Mouse (Mus musculus) intestine, embryonic 14.5 days (tissue): ENCODE measurements at regions not wholly inside any gene's neighbourhood (a gene's known extent, or its start where the extent isn't known, plus 50 kb on each side); places are given as distances from the start of the nearest gene placed in this dataset.

Source experiments
- ATAC-seq: fragments of 200-750 bp; cut with Nextera tagmentation; replicated peaks from 2 replicates; pipeline ENCODE4 v1.8.0; 2017; ENCODE audit warnings: low read depth, moderate number of reproducible peaks, moderate TSS enrichment, moderate library complexity; ENCODE audit not compliant: low FRiP score, low TSS enrichment
- DNase-seq: peaks from one replicate; pipeline ENCODE4 v3.0.0-alpha.2; 2018; ENCODE audit warnings: low spot score
- H3K27ac ChIP-seq: fragments of 300-500 bp; sonication (generic); 2 replicates; pipeline ENCODE4 v1.5.1; 2014; ENCODE audit warnings: low read depth, mild to moderate bottlenecking, control low read depth
- H3K27me3 ChIP-seq: fragments of 300-500 bp; sonication (generic); replicated peaks from 2 replicates; pipeline ENCODE4 v1.6.1; 2014; ENCODE audit warnings: low read length, control low read depth; ENCODE audit not compliant: control insufficient read depth, insufficient read depth
- H3K36me3 ChIP-seq: fragments of 300-500 bp; sonication (generic); 2 replicates; pipeline ENCODE4 v1.6.1; 2014; ENCODE audit warnings: low read length, control low read depth; ENCODE audit not compliant: control insufficient read depth, insufficient read depth
- H3K4me1 ChIP-seq: fragments of 300-500 bp; sonication (generic); replicated peaks from 2 replicates; pipeline ENCODE4 v1.6.1; 2014; ENCODE audit warnings: low read length, control low read depth, mixed read lengths; ENCODE audit not compliant: control insufficient read depth, insufficient read depth
- H3K4me2 ChIP-seq: fragments of 300-500 bp; sonication (generic); 2 replicates; pipeline ENCODE4 v1.6.1; 2014; ENCODE audit warnings: low read length
- H3K4me3 ChIP-seq: fragments of 300-500 bp; sonication (generic); 2 replicates; pipeline ENCODE4 v1.5.1; 2014; ENCODE audit warnings: low read depth, low read length, control low read depth, mixed read lengths
- H3K9ac ChIP-seq: fragments of 300-500 bp; sonication (generic); 2 replicates; pipeline ENCODE4 v1.6.1; 2014; ENCODE audit warnings: mild to moderate bottlenecking, low read length
- H3K9me3 ChIP-seq: fragments of 300-500 bp; sonication (generic); 2 replicates; pipeline ENCODE4 v1.6.1; 2016; ENCODE audit warnings: low read length, control low read depth; ENCODE audit not compliant: control insufficient read depth
- WGBS: fragments of 180-500 bp; shearing (Covaris S2); extraction: QIAGEN DNeasy Blood & Tissue Kit; methylation state at CpG from one replicate; pipeline ENCODE4 v1.1.7; 2014; 5-methylcytosine and 5-hydroxymethylcytosine counted together

- Histone ChIP-seq H3K36me3 (no peaks in the 10 kb centered on the region), H3K27me3 (no peaks in the 10 kb centered on the region), H3K9ac (no peak overlapping the region), H3K4me2 (no peak overlapping the region), H3K9me3 (no peaks in the 10 kb centered on the region), H3K4me3 (no peak overlapping the region), H3K27ac (no peak overlapping the region), H3K4me1 (no peaks in the 10 kb centered on the region)
- DNase-seq (no peak), ATAC-seq (no peak)
- WGBS = 81% methylated on average over 2 of the region's 2 CpGs
These were observed 571.3 kb upstream of the Pdzrn3 start for GRCm38 (mm10) chr6:101948950-101949349.

GRCm38 (mm10) chr6:101940266-101940866 is 562.7 kb upstream of the Pdzrn3 start:
- Histone ChIP-seq H3K9me3 (no peaks in the 10 kb centered on the region), H3K4me2 (no peak overlapping the region), H3K4me1 (no peaks in the 10 kb centered on the region), H3K36me3 (no peaks in the 10 kb centered on the region), H3K4me3 (no peak overlapping the region), H3K27ac (no peak overlapping the region), H3K27me3 (no peaks in the 10 kb centered on the region), H3K9ac (no peak overlapping the region)
- no peak for DNase-seq
- ATAC-seq = no peak
- 57% methylated on average over 3 of the region's 3 CpGs for WGBS

- Histone ChIP-seq H3K9ac (no peak overlapping the region), H3K4me1 (no peaks in the 10 kb centered on the region), H3K27ac (no peak overlapping the region), H3K36me3 (no peaks in the 10 kb centered on the region), H3K4me2 (no peak overlapping the region), H3K4me3 (no peak overlapping the region), H3K27me3 (no peaks in the 10 kb centered on the region), H3K9me3 (no peaks in the 10 kb centered on the region)
- DNase-seq = no peak
- WGBS = 82% methylated on average over 4 of the region's 4 CpGs
- no peak for ATAC-seq
These were observed 560.8 kb upstream of the Pdzrn3 start for GRCm38 (mm10) chr6:101938393-101938985.

- no peaks in the 10 kb centered on the region for H3K4me1 ChIP-seq
- no peak overlapping the region for H3K4me2 ChIP-seq
- no peak overlapping the region for H3K9ac ChIP-seq
- no peak overlapping the region for H3K4me3 ChIP-seq
- H3K36me3 ChIP-seq = no peaks in the 10 kb centered on the region
- no peaks in the 10 kb centered on the region for H3K9me3 ChIP-seq
- ATAC-seq = no peak
- 82% methylated on average over 12 of the region's 12 CpGs for WGBS
- H3K27ac ChIP-seq = no peak overlapping the region
- no peak for DNase-seq
- no peaks in the 10 kb centered on the region for H3K27me3 ChIP-seq
These were observed 560.0 kb upstream of the Pdzrn3 start for GRCm38 (mm10) chr6:101937467-101938392.

GRCm38 (mm10) chr6:101931768-101932167 is 554.1 kb upstream of the Pdzrn3 start:
- no peaks in the 10 kb centered on the region for H3K4me1 ChIP-seq
- 92% methylated on average over 5 of the region's 5 CpGs for WGBS
- H3K4me2 ChIP-seq = no peak overlapping the region
- H3K4me3 ChIP-seq = no peak overlapping the region
- ATAC-seq = no peak
- no peak overlapping the region for H3K27ac ChIP-seq
- no peaks in the 10 kb centered on the region for H3K36me3 ChIP-seq
- H3K9ac ChIP-seq = no peak overlapping the region
- no peak for DNase-seq
- no peaks in the 10 kb centered on the region for H3K9me3 ChIP-seq
- H3K27me3 ChIP-seq = no peaks in the 10 kb centered on the region

- Histone ChIP-seq H3K9ac (no peak overlapping the region), H3K4me2 (no peak overlapping the region), H3K4me3 (no peak overlapping the region), H3K27ac (no peak overlapping the region), H3K9me3 (no peaks in the 10 kb centered on the region), H3K4me1 (no peaks in the 10 kb centered on the region), H3K36me3 (no peaks in the 10 kb centered on the region), H3K27me3 (no peaks in the 10 kb centered on the region)
- ATAC-seq (no peak), DNase-seq (no peak)
- WGBS = 72% methylated on average over 4 of the region's 4 CpGs
These were observed 544.0 kb upstream of the Pdzrn3 start for GRCm38 (mm10) chr6:101921686-101922085.

- DNase-seq (no peak), ATAC-seq (no peak)
- H3K4me2 ChIP-seq = no peak overlapping the region
- no peak overlapping the region for H3K9ac ChIP-seq
- H3K9me3 ChIP-seq = no peaks in the 10 kb centered on the region
- no peaks in the 10 kb centered on the region for H3K27me3 ChIP-seq
- H3K36me3 ChIP-seq = no peaks in the 10 kb centered on the region
- no peak overlapping the region for H3K27ac ChIP-seq
- H3K4me1 ChIP-seq = no peaks in the 10 kb centered on the region
- no peak overlapping the region for H3K4me3 ChIP-seq
These were observed 543.5 kb upstream of the Pdzrn3 start for GRCm38 (mm10) chr6:101921186-101921585.

- H3K27me3 ChIP-seq = no peaks in the 10 kb centered on the region
- no peak for ATAC-seq
- H3K4me2 ChIP-seq = no peak overlapping the region
- H3K36me3 ChIP-seq = no peaks in the 10 kb centered on the region
- H3K9ac ChIP-seq = no peak overlapping the region
- DNase-seq = no peak
- no peaks in the 10 kb centered on the region for H3K4me1 ChIP-seq
- no peak overlapping the region for H3K4me3 ChIP-seq
- no peak overlapping the region for H3K27ac ChIP-seq
- H3K9me3 ChIP-seq = no peaks in the 10 kb centered on the region
These were observed 541.2 kb upstream of the Pdzrn3 start for GRCm38 (mm10) chr6:101918914-101919313.
